Mouse (Mus musculus) lung, embryonic 14.5 days (tissue): ENCODE data around the gene Adrm1. TPM values are rescaled to one million over a fixed set of nuclear protein-coding genes. Genes with fewer than 3 reads are reported as not detected.
"Not testable (repeated sequence)": the region's sequence is repeated elsewhere in the genome, so short reads cannot be mapped to it uniquely, and the experiment has no call there.

Source experiments
- ATAC-seq: fragments of 200-750 bp; cut with Nextera tagmentation; 2 replicates; pipeline ENCODE4 v1.8.0; 2017; ENCODE audit warnings: mild to moderate bottlenecking, moderate TSS enrichment, moderate library complexity; ENCODE audit not compliant: insufficient read depth
- DNase-seq: peaks from one replicate; pipeline ENCODE4 v3.0.0-alpha.2; 2015
- H3K27ac ChIP-seq: fragments of 300-500 bp; sonication (generic); 2 replicates; pipeline ENCODE4 v1.5.1; 2014; ENCODE audit warnings: low read depth, mild to moderate bottlenecking, moderate library complexity
- H3K27me3 ChIP-seq: fragments of 300-500 bp; sonication (generic); 2 replicates; pipeline ENCODE4 v1.6.1; 2014; ENCODE audit warnings: low read length, control low read depth; ENCODE audit not compliant: insufficient read depth
- H3K36me3 ChIP-seq: fragments of 300-500 bp; sonication (generic); 2 replicates; pipeline ENCODE4 v1.6.1; 2014; ENCODE audit warnings: control low read depth; ENCODE audit not compliant: insufficient read depth
- H3K4me1 ChIP-seq: fragments of 300-500 bp; sonication (generic); 2 replicates; pipeline ENCODE4 v1.6.1; 2014; ENCODE audit warnings: antibody characterized with exemption, control low read depth; ENCODE audit not compliant: insufficient read depth
- H3K4me2 ChIP-seq: fragments of 300-500 bp; sonication (generic); 2 replicates; pipeline ENCODE4 v1.6.1; 2014; ENCODE audit warnings: mild to moderate bottlenecking
- H3K4me3 ChIP-seq: fragments of 300-500 bp; sonication (generic); 2 replicates; pipeline ENCODE4 v1.5.1; 2014; ENCODE audit warnings: low read depth, low read length
- H3K9ac ChIP-seq: fragments of 300-500 bp; sonication (generic); 2 replicates; pipeline ENCODE4 v1.6.1; 2014
- H3K9me3 ChIP-seq: fragments of 300-500 bp; sonication (generic); 2 replicates; pipeline ENCODE4 v1.6.1; 2016; ENCODE audit warnings: low read depth, low read length, control low read depth
- CTCF ChIP-seq: IDR thresholded peaks from 2 replicates; pipeline ENCODE4 v1.5.1; 2016; ENCODE audit warnings: antibody characterized with exemption, low read depth
- WGBS: fragments of 180-500 bp; shearing (Covaris S2); extraction: QIAGEN DNeasy Blood & Tissue Kit; methylation state at CpG from one replicate; pipeline ENCODE4 v1.1.7; 2014; 5-methylcytosine and 5-hydroxymethylcytosine counted together
- polyA plus RNA-seq: library from polyadenylated mRNA; unstranded; fragments of >200 nt; fragmentation: Nextera tagmentation; extraction: Ambion mirVana; gene quantifications from 2 replicates; pipeline ENCODE4 v1.2.1, GENCODE M21; 2014

Gene Adrm1
- polyA plus RNA-seq, 1 experiment from 2014 or later = 163 TPM

- WGBS = 78% methylated on average over 11 of the region's 11 CpGs
- Histone ChIP-seq H3K4me3 (peak overlapping the region; percentile 96; the same call in 1 of the 2 replicates), H3K27ac (no peak overlapping the region)
These were observed 1.0 kb upstream of the Adrm1 start for GRCm38 (mm10) chr2:180170151-180170805.

DNA sequence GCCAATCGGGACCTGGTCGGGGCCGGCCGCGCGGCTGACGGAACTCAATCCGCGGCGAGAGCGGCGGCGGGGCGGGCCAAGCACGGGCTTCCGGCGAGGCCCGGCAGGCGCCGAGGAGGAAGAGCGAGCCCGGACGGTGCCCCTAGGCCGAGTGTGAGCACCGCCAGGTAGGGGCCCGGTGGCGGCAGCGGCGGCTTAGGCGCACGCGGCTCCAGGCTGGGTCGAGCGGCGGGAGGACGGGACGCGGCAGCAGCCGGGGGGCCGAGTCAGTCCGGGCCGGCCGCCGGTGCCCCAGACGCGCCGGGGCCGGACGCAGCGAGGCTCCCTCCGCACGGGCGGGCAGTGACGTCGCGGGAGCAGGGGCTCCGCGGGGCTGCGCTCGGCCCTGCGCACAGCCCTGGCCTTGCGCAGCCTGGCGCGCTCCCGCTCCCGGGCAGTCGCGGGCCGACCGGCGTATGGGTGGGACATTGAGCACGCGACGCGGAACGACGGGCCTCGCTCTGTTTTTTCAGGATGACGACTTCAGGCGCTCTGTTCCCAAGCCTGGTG, 311 bp downstream of the Adrm1 start:
- H3K4me2 ChIP-seq = peak overlapping the region; percentile 99
- no peaks in the 10 kb centered on the region for H3K27me3 ChIP-seq
- under 1% methylated on average over 76 of the region's 80 CpGs for WGBS
- H3K36me3 ChIP-seq = peaks cover 38% of the 10 kb centered on the region
- peaks cover 16% of the 10 kb centered on the region for H3K4me1 ChIP-seq
- no peak for TF ChIP-seq CTCF
- peak overlapping the region; percentile 90; the same call in 1 of the 2 replicates for H3K27ac ChIP-seq
- H3K9me3 ChIP-seq = no peaks in the 10 kb centered on the region
- H3K4me3 ChIP-seq = peak overlapping the region; percentile 96
- DNase-seq (peak; percentile 60), ATAC-seq (peak; percentile 67)
- H3K9ac ChIP-seq = peak overlapping the region; percentile 95

More at GRCm38 (mm10) chr2:180170151-180170805, 1.0 kb upstream of the Adrm1 start:
- ATAC-seq (no peak), DNase-seq (no peak)
- Histone ChIP-seq H3K36me3 (peaks cover 25% of the 10 kb centered on the region), H3K4me1 (peaks cover 16% of the 10 kb centered on the region), H3K9ac (0 out of 2 replicates have a peak overlapping the region, but pooled peaks have one; percentile 13), H3K4me2 (peak overlapping the region; percentile 70), H3K9me3 (no peaks in the 10 kb centered on the region), H3K27me3 (no peaks in the 10 kb centered on the region)
- no peak for TF ChIP-seq CTCF

DNA sequence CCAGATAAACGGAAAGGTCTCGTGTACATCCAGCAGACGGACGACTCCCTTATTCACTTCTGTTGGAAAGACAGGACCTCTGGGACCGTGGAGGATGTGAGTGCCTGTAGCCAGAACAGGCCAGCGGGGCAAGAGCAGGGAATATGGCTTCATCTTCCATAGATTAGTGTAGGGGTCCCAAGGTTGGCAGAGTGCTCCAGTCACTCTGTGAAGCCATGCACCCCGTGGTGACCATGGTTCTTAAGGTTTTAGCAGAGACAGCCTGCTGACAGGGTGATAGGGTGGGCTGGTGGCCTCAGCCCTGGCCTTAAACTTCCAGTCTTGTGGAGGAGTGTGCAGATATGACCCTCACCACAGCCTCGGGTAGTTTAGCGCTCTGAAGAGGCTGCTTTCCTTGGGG, 867 bp downstream of the Adrm1 start:
- Histone ChIP-seq H3K9ac (peak overlapping the region; percentile 95), H3K9me3 (no peaks in the 10 kb centered on the region), H3K4me2 (peak overlapping the region; percentile 99), H3K4me1 (peaks cover 16% of the 10 kb centered on the region), H3K27me3 (no peaks in the 10 kb centered on the region), H3K4me3 (peak overlapping the region; percentile 96), H3K36me3 (peaks cover 44% of the 10 kb centered on the region), H3K27ac (no peak overlapping the region)
- ATAC-seq (no peak), DNase-seq (no peak)
- TF ChIP-seq CTCF = no peak
- 6% methylated on average over 8 of the region's 9 CpGs for WGBS

DNA sequence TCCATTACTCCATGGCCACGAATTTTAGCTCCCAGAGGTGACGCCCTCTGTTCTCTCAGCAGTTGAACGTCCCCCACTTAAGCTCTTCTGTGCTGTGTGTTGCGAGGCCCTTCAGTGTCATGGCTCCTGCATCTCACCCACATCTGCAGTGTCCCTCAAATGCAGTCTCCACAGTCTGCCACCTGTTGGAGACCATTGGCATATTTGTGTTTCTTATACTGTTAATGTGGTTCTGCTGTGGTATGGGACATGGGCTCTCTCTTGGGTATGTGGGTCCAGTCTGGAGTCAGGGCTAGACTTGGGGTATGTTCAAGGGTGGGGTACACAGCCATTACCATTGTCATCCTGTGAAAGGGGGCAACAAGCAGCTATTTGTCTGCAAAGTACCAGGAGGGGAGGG, 1.9 kb downstream of the Adrm1 start:
- ATAC-seq = no peak
- peak overlapping the region; percentile 99 for H3K4me2 ChIP-seq
- H3K4me1 ChIP-seq = peaks cover 16% of the 10 kb centered on the region
- H3K4me3 ChIP-seq = peak overlapping the region; percentile 96
- WGBS = 73% methylated on average over 4 of the region's 4 CpGs
- 0 out of 2 replicates have a peak overlapping the region, but pooled peaks have one; percentile 95 for H3K9ac ChIP-seq
- no peaks in the 10 kb centered on the region for H3K27me3 ChIP-seq
- peaks cover 54% of the 10 kb centered on the region for H3K36me3 ChIP-seq
- no peaks in the 10 kb centered on the region for H3K9me3 ChIP-seq
- DNase-seq = peak; percentile 18
- no peak; the same call in 1 of the 2 replicates for TF ChIP-seq CTCF
- H3K27ac ChIP-seq = no peak overlapping the region

- ATAC-seq, H3K4me3 ChIP-seq, H3K27me3 ChIP-seq, DNase-seq, H3K4me2 ChIP-seq, H3K9ac ChIP-seq, H3K27ac ChIP-seq, H3K9me3 ChIP-seq: not testable (repeated sequence)
- 81% methylated on average over 8 of the region's 8 CpGs for WGBS
- H3K4me1 ChIP-seq = peaks cover 16% of the 10 kb centered on the region
- peaks cover 59% of the 10 kb centered on the region for H3K36me3 ChIP-seq
These were observed 2.4 kb downstream of the Adrm1 start for GRCm38 (mm10) chr2:180173711-180174110.

- WGBS = 92% methylated on average over 5 of the region's 5 CpGs
- Histone ChIP-seq H3K4me1 (peaks cover 16% of the 10 kb centered on the region), H3K4me3 (no peak overlapping the region), H3K4me2 (no peak overlapping the region), H3K36me3 (peaks cover 63% of the 10 kb centered on the region), H3K27ac (no peak overlapping the region), H3K9me3 (no peaks in the 10 kb centered on the region), H3K27me3 (no peaks in the 10 kb centered on the region), H3K9ac (no peak overlapping the region)
- TF ChIP-seq CTCF = no peak
- no peak for ATAC-seq
- no peak for DNase-seq
These were observed 2.8 kb downstream of the Adrm1 start for GRCm38 (mm10) chr2:180174121-180174520.

DNA sequence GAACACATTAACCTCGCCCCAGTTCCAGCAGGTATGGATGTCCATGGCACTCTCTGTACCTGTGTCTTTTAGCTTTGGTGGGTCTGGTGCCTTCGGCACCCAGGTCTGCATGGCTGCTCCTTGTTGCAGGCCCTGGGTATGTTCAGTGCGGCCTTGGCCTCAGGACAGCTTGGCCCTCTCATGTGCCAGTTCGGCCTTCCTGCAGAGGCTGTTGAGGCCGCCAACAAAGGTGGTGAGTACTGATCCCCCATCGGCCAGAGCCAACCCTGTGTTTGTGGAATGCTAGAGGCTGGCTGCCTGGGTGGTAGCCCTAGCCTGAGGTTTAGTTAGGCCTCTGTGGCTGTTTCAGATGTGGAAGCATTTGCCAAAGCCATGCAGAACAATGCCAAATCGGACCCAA, 4.4 kb downstream of the Adrm1 start:
- no peak for TF ChIP-seq CTCF
- Histone ChIP-seq H3K4me1 (peaks cover 14% of the 10 kb centered on the region), H3K4me2 (no peak overlapping the region), H3K9me3 (no peaks in the 10 kb centered on the region), H3K27me3 (no peaks in the 10 kb centered on the region), H3K36me3 (peaks cover 79% of the 10 kb centered on the region), H3K9ac (no peak overlapping the region), H3K4me3 (no peak overlapping the region), H3K27ac (no peak overlapping the region)
- ATAC-seq (no peak), DNase-seq (no peak)
- WGBS = 84% methylated on average over 7 of the region's 7 CpGs
